Mouse (Mus musculus): ENCODE data around the gene Hoxd10.

Hoxd10 gene

DNA sequence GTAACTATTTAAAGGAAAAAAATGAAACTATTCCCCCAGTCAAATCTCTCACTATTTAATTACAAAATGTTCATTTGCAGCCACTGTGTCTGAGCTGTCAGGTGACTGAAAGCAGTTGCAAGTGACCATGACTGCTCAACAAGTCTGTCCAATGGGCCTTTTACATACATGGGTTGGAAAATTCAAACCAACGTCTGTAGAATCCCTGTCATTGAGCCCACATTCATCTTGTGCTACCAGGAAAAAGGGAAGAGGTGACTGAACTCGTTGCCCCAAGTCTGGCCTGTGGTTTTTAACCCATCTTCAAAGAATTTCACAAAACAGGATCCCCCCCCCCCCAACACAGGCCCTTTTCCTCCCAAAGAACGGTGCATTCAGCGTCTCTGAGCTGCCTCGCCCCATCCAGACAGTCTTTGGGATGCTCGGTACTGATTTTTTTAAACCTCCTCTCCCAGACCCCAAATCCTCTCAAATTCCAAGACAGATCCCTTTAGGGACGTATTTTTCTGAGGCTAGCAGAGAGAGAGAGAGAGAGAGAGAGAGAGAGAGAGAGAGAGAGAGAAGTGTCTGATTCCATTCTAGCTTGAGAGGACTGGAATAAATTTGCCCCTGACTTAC is 4.2 kb downstream of the Hoxd10 start:
- no peak for DNase-seq (ENCODE audit: low read depth, low spot score)

- no peak for DNase-seq (ENCODE audit: low read depth, low spot score)
These were observed 5.0 kb downstream of the Hoxd10 start for GRCm38 (mm10) chr2:74696442-74697335.

GRCm38 (mm10) chr2:74697567-74698121 is 5.9 kb downstream of the Hoxd10 start, which contains the start of gene Hoxd9:
Hoxd9 (plus strand) TSS chr2:74697727.
- peak; percentile 79 for DNase-seq (ENCODE audit: low read depth, low spot score)

- no peak for DNase-seq (ENCODE audit: low read depth, low spot score)
These were observed 6.7 kb downstream of the Hoxd10 start for GRCm38 (mm10) chr2:74698201-74699052.

DNA sequence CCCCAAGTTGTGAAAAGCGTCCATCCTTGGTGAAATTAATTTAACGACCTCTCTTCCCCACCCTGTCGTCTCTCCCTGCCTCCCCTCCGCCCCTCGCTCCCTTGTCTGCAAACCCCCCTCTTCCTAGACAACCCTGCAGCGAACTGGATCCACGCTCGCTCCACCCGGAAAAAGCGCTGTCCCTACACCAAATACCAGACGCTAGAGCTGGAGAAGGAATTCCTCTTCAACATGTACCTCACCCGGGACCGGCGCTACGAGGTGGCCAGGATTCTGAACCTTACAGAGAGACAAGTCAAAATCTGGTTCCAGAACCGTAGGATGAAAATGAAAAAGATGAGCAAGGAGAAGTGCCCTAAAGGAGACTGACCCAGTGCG is 7.3 kb downstream of the Hoxd10 start:
- no peak for DNase-seq (ENCODE audit: low read depth, low spot score)

DNA sequence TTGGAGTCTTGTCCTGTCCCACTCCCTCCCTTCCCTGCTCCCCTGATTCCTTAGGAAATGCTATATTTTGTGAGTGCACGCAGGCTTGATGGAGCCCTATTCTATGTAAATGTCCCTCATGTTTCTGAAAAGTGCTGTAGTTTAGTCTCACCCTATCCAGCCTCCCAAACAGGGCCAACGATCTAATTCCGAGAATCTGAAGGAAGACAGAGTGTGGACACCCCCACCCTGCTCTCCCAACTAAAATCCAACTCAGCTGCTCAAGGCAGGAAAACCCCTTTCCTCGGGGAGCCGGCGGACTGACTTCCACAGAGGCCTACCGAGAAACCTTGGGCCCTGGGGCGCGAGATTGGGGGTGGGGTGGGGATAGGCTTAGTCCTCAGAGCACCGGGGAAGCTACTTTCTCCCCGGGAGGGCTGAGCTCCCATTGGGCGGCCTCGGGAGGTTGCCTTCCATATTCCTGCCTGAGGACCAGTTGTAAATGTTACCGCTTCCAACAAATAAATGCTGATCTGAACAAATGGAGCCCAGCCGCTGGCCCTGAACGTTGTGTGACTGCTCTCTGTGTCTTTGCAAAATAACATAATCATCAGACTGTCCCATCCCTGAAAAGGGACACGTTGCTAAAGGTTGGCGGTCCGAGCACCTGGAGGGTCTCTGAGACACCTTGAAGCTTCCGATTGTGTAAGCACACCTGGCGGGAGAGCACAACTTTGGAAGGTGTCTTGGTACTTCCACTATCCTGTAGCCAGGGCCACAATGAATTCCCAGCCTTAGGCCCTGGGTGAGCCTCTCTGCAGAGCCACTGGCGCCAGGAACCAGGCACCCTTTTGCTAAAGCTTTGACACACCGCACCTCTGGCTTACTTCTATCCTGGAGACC is 8.2 kb downstream of the Hoxd10 start:
- no peak for DNase-seq (ENCODE audit: low read depth, low spot score)

DNA sequence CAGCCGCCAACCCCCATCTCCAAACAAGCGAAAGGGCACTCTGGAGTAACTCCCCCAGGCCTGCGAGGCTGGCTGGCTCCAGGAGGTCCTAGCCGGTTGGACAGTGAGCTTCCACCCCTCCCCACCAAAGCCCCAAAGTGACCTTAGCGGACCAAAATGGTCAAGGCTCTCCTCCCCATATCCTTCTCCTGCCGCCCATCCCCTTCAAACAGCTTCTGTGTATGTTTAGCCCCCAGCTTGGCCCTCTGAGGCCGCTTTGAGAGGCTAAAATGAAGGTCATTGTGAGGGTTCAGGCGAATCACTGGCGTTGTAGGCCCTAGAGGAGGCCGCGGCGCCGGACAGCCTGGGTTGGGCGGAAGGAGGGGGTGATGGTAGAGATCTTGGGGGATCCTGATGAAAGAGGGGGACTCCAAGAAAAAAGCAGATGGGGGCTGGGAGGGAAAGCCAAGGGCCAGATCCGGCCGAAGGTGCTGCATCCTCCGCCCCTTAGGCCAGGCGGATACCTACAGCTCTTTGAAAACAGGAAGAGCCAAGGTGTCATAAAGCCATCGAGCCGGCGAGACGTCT is 8.9 kb downstream of the Hoxd10 start:
- no peak for DNase-seq (ENCODE audit: low read depth, low spot score)

- DNase-seq (ENCODE audit: low read depth, low spot score), result peak; percentile 84
These were observed 10.5 kb downstream of the Hoxd10 start for GRCm38 (mm10) chr2:74701949-74702819.

- no peak for DNase-seq (ENCODE audit: low read depth, low spot score)
These were observed 11.1 kb downstream of the Hoxd10 start for GRCm38 (mm10) chr2:74702820-74703219.

- no peak for DNase-seq (ENCODE audit: low read depth, low spot score)
These were observed 11.6 kb downstream of the Hoxd10 start for GRCm38 (mm10) chr2:74703317-74703716.

DNA sequence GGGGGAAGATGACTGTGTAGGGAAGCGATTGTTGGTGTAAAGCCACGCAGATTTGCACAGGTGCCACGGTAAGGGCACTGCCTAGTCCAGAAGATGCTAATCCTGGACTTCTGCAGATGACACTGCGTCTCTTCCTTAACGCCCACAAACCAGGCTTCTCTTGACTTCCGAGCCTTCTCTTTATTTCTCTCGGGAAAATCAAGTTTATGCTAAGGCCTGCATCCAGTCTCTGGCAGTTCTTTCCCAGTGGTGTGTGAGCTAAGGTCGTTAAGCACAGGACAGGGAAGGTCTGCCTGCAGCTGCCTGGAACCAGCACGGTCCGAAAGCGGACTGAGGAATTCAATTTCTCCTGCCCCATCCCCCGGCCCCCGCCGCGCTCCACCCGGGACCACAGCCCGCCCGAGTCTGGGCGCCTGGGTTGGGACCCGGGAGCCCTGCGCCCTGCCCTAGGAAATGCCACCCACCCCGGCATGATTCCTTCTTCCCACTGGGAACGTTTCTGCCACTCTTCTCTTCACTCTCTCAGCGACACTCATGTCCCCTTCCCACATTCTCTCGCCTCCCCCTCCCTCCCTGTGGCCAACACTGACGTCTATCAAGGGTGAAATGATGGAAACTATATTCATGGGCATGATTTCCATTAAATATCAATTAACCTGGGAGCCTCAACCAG is 12.1 kb downstream of the Hoxd10 start:
- DNase-seq (ENCODE audit: low read depth, low spot score), result no peak

- DNase-seq (ENCODE audit: low read depth, low spot score), result peak; percentile 92
These were observed 12.8 kb downstream of the Hoxd10 start, which contains the start of gene Hoxd8 for GRCm38 (mm10) chr2:74704393-74704998. Hoxd8 (plus strand) TSS chr2:74704615.

- no peak for DNase-seq (ENCODE audit: low read depth, low spot score)
These were observed 13.3 kb downstream of the Hoxd10 start for GRCm38 (mm10) chr2:74704999-74705466.

- peak; percentile 86 for DNase-seq (ENCODE audit: low read depth, low spot score)
These were observed 13.9 kb downstream of the Hoxd10 start for GRCm38 (mm10) chr2:74705467-74706089.

DNA sequence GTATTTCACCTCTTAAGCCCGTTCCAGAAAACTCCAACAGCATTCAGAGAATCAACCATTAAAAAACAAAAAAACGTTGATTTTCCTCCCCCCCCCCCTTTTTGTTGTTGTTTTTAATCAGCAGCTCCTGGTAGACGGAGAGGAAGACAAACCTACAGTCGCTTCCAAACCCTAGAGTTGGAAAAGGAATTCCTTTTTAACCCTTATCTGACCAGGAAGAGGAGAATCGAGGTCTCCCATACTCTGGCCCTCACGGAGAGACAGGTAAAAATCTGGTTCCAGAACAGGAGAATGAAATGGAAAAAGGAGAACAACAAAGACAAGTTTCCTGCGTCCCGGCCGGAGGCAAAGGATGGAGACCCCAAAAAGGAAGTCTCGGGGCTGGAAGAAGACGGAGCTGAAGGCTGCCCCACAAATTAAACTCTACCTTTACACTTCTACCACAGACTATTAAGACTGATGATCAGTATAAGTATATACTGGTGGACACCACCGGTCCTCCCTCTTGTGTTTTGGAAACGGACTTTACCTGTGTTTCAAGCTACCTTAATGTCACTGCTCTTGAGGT is 14.8 kb downstream of the Hoxd10 start:
- no peak for DNase-seq (ENCODE audit: low read depth, low spot score)

DNA sequence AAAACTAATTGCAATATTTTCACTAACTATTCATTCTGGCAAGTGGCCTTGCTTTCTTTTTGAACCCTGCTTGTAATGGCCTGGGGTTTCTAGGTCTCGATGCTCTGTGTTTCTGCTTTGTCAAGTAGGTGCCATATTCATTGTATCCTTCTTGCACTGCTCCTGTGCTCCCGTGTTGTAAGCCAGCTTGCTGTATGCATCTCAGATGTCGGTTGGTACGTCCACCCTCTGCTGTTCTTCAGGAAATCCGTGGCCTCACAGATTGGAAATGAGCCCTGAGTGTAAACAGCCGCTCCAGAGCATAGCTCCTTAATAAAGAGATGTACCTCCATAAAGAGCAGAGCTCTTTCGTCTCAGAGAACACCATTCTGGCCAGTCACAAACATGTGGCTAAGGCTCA is 15.9 kb downstream of the Hoxd10 start:
- DNase-seq (ENCODE audit: low read depth, low spot score), result no peak

GRCm38 (mm10) chr2:74708676-74709075 is 17.0 kb downstream of the Hoxd10 start:
- no peak for DNase-seq (ENCODE audit: low read depth, low spot score)

Measured in mesoderm, embryonic 11.5 days (tissue).